Mouse (Mus musculus): ENCODE data around the gene Amh.

- TF ChIP-seq POLR2A (IDR thresholded peaks at IDR 0.05; ENCODE audit: control insufficient read depth, low read depth, low read length) (no peak), CTCF (IDR thresholded peaks at IDR 0.05; ENCODE audit: control insufficient read depth, insufficient read depth, insufficient replicate concordance, low read depth, low read length) (no peak)
These were observed 27.8 kb downstream of the Amh start for GRCm38 (mm10) chr10:80832818-80833217.
